Mouse (Mus musculus) urinary bladder, adult 2 months (tissue): ENCODE data around the gene Repin1. TPM values are rescaled to one million over a fixed set of nuclear protein-coding genes. Genes with fewer than 3 reads are reported as not detected.
A peak's percentile ranks its signal among the peaks of the same experiment; 100 is the strongest.

Experiments used
- DNase-seq: peaks from one replicate; pipeline ENCODE4 v3.0.0; 2022; ENCODE audit warnings: low spot score
- polyA plus RNA-seq: library from polyadenylated mRNA; depleted of rRNA; stranded (reverse); fragments of >200 nt; gene quantifications from 2 replicates; pipeline ENCODE4 v1.2.3, GENCODE M21; 2012; rRNA removed

The Repin1 gene
- polyA plus RNA-seq, 1 experiment = 45.4 TPM

GRCm38 (mm10) chr6:48626464-48626863 lies 32.8 kb downstream of the Repin1 start, which contains the start of gene AI854703:
TSS of gene AI854703 (plus strand) at chr6:48626764.
- no peak for DNase-seq

DNA sequence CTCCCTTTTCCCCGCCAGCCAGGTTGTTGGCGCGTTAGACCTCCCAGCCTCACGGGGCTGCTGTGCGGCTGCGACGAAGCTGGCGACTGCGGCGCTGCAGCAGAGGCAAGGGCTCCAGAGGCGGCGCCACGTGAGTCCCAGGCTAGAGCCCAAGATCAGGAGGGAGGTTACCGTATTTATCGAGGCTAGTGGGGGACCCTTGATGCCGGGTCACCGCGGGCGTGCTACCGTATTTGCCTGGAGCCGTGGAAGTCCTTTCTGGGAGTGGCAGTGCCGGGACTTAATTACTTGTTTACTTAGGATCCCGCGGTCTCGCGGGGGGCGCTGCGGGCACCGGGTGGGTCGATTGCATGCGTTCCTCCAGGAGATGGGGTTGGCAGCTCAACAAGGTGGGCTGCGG lies 33.3 kb downstream of the Repin1 start:
- peak; percentile 42 for DNase-seq

GRCm38 (mm10) chr6:48627511-48627924 lies 33.8 kb downstream of the Repin1 start:
- no peak for DNase-seq

DNA sequence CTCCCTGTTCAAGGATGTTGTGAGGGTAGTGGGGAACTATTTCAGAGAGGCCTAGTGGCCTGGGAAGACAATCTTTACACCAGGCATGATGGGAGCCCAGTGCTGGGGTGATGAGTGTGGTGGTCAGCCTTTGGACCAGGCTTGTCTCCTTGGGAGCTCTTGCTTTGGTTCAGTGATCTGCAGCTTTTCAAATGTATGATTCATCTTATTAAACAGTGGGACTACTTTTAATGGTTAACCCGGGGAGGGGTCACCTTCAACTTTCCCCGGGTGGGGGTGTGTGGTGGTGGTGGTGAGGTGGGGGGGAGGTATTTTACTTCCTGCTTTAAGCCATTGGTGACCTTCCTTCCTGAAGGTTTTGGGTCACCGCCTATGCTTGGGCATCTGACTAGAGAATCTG lies 34.7 kb downstream of the Repin1 start:
- no peak for DNase-seq

DNA sequence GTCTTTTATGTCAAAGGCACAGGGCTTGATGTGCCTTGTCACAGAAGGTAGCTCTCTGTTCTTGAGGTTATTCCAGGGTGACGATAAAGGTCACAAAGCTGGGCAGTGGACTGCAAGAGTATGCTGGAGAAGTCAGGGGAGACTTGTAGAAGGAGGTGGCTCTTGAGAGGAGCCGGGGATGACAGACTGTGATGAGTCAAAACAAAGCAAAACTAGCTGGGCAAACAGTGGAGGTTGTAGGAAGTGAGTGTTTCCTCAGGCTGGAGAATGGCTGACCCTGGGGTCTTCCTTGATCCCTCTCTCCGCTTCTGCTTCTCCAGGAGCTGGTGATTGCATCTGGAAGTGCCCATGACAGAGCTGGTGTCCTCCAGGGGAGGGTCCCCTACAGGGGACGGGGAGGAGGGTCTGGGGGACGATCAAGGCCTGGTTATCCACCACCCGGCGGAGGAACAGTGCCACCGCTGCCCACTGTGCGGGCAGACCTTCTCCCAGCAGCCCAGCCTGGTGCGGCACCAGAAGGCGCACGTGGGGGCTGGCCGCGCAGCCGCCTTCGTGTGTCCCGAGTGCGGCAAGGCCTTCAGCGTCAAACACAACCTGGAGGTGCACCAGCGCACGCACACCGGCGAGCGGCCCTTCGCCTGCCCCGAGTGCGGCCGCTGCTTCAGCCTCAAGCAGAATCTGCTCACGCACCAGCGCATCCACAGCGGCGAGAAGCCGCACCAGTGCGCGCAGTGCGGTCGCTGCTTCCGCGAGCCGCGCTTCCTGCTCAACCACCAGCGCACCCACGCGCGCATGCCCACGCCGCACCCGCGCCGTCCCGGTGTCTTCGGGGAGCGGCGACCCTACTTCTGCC lies 35.4 kb downstream of the Repin1 start:
- DNase-seq = no peak

GRCm38 (mm10) chr6:48629661-48630034 lies 36.0 kb downstream of the Repin1 start:
- no peak for DNase-seq

DNA sequence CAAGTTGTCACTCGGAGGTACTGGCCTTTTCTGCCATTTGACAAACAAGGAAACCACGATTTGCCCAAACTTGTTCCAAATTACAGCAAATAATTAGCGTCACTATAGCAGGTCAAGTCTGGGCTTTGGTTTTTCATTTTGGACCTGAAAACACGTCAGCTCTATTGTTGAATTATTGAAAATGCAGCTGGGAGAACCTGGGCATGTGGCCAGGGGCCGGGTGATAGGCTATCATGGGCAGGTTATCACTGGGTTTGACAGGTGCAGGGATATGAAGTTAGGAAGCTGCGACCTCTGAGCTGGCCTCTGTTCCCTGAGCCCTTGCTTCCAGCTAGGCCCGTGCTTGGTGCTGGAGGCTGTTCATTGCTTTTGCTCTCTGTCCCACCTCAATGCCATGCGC lies 37.1 kb downstream of the Repin1 start:
- DNase-seq = no peak

- no peak for DNase-seq
Measured at GRCm38 (mm10) chr6:48635105-48635504, 41.4 kb downstream of the Repin1 start.

- no peak for DNase-seq
Measured at GRCm38 (mm10) chr6:48636515-48636914, 42.8 kb downstream of the Repin1 start.

- DNase-seq = peak; percentile 11
Measured at GRCm38 (mm10) chr6:48637811-48638500, 44.3 kb downstream of the Repin1 start.

- DNase-seq = no peak
Measured at GRCm38 (mm10) chr6:48638553-48638952, 44.9 kb downstream of the Repin1 start.

DNA sequence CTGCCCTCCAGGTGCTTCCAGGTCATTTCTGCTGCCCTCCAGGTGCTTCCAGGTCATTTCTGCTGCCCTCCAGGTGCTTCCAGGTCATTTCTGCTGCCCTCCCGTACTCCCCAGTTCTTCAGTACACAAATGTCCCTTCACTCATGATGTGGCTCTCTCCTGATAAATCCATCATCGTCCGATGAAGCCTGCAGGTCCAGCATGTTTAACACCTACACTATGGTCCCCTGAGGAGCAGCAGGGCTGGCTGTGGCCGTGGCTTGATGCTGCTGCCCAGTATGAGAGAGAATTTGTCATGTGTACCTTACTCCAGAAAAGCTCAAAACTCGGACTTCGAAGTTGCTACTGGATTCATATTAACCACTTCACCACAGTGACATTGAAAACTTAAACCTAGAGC lies 47.7 kb downstream of the Repin1 start:
- DNase-seq = no peak

DNA sequence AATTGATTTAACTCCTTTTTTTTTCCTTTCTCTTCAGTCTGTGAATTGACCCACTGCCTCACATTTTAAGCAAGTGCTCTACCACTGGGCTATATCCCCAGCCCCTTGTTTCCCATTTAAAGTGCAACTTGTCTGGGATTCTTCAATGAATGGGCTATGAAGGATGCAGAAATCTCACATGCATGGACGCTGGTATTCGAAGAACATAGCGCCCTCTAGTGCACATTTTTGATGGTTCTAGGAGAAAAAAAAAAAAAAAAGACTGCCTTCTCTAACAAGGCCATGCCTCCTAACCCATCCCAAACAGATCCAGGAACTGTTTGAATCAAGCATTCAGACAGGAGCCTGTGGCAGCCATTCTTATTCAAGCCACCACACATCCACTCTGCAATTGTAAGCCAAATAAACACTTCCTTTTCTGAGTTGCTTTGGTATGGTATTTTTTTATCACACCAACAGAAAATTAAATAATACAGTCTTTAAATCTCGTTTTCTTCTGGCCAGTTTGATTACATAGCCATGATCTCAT lies 49.1 kb downstream of the Repin1 start:
- no peak for DNase-seq

DNA sequence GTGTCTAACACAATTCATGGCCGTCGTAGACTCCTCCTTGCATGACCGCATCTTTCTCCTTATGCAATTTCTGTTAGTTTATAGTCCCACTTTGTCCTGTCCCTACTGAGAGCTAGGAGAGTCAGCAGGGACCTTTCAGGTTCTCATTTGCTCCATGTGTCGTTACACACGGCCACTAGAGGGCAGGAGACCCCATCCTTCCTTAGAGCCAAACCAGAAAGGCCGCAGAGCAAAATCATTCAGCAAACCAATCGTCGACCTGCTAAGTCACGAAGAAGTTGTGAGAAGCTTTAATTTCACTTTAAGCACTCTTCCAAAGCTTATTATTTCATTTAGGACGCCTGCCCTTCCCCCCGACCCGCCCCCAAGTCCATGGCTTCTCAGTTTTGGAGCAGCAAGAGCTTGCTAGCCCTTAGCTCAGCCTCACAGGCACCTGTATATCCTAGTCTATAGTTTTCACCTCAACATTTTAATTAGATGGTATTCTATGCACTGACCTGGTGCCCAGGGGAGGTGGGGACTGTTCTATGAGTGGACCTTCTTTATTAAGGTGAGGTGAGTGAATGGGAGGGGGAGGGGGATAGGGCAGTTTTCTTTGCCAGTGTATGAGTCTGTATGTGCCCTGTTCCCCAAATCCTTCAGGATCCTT lies 52.1 kb downstream of the Repin1 start:
- peak; percentile 41 for DNase-seq

- no peak for DNase-seq
Measured at GRCm38 (mm10) chr6:48646309-48646690, 52.6 kb downstream of the Repin1 start.

- peak; percentile 16 for DNase-seq
Measured at GRCm38 (mm10) chr6:48646995-48647394, 53.3 kb downstream of the Repin1 start, which contains the start of gene Gimap8. TSS of gene Gimap8 (plus strand) at chr6:48647234.

DNA sequence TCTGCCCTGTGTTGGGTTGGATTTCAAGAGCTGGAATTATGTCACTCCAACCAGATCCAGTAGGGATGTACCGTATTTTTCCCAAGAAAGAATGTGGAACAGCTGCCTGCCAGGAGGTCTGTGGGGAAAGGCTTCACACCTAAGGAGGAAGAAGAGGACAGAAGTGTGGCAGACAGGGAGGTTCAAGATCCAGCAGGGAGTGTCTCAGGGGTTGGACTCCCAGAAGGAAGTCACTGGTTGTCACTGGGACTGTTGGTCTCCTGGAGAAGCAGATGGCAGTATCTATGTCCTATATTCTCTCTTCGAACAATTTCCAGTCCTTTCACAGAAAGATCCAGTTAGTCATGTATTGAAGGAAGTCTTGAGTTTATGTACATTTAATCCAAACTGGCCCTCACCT lies 53.9 kb downstream of the Repin1 start:
- DNase-seq = no peak

Other genes with a start within 250 kb of the Repin1 start
- 21.3 and 21.9 TPM in 2 replicates for gene Krba1, start 198.3 kb upstream of the Repin1 start, polyA plus RNA-seq
- gene Zfp467, start 148.1 kb upstream of the Repin1 start, polyA plus RNA-seq = 55.6 and 64.6 TPM in 2 replicates
- gene Sspo, start 145.7 kb upstream of the Repin1 start, polyA plus RNA-seq = 1.5 and 1.8 TPM in 2 replicates
- 50.0 and 56.9 TPM in 2 replicates for gene Atp6v0e2, start 56.3 kb upstream of the Repin1 start, polyA plus RNA-seq
- gene Lrrc61, start 39.1 kb upstream of the Repin1 start, polyA plus RNA-seq = 12.3 and 13.4 TPM in 2 replicates
- gene Rarres2, start 21.1 kb upstream of the Repin1 start, polyA plus RNA-seq = 374 and 453 TPM in 2 replicates
- 0.47 and 0.56 TPM in 2 replicates for gene Gm45021, start 4.3 kb upstream of the Repin1 start, polyA plus RNA-seq
- not detected in 2 replicates for gene Gm44965, start 58 bp downstream of the Repin1 start, polyA plus RNA-seq
- gene Zfp775, start 8.2 kb downstream of the Repin1 start, polyA plus RNA-seq = 4.6 and 7.7 TPM in 2 replicates
- gene AI854703, start 32.9 kb downstream of the Repin1 start, polyA plus RNA-seq = 5.7 and 6.2 TPM in 2 replicates
- gene Gimap8, start 53.4 kb downstream of the Repin1 start, polyA plus RNA-seq = 6.2 and 8.1 TPM in 2 replicates
- gene Gimap9, start 82.2 kb downstream of the Repin1 start, polyA plus RNA-seq = 5.6 and 6.9 TPM in 2 replicates
- 19.0 and 19.1 TPM in 2 replicates for gene Gimap4, start 90.7 kb downstream of the Repin1 start, polyA plus RNA-seq
- 22.4 and 25.3 TPM in 2 replicates for gene Gimap6, start 114.3 kb downstream of the Repin1 start, polyA plus RNA-seq
- gene Gm28053, start 124.7 kb downstream of the Repin1 start, polyA plus RNA-seq = 1.3 and 1.8 TPM in 2 replicates
- 0.65 and 1.0 TPM in 2 replicates for gene Gimap7, start 124.7 kb downstream of the Repin1 start, polyA plus RNA-seq
- gene Gimap1, start 145.2 kb downstream of the Repin1 start, polyA plus RNA-seq = 3.0 and 5.5 TPM in 2 replicates
- 6.1 and 7.7 TPM in 2 replicates for gene Gimap5, start 152.3 kb downstream of the Repin1 start, polyA plus RNA-seq
- 5.4 and 7.9 TPM in 2 replicates for gene Gimap3, start 177.0 kb downstream of the Repin1 start, polyA plus RNA-seq
- 133 and 146 TPM in 2 replicates for gene Tmem176a, start 247.0 kb downstream of the Repin1 start, polyA plus RNA-seq
- 391 and 400 TPM in 2 replicates for gene Tmem176b, start 247.6 kb downstream of the Repin1 start, polyA plus RNA-seq